Mouse (Mus musculus) cerebellum, adult 11-12 months (tissue): ENCODE results near the gene Nphp3.

ENCODE experiments used
- DNase-seq: peaks from one replicate; pipeline ENCODE4 v3.0.0; 2022

The Nphp3 gene

GRCm38 (mm10) chr9:104064571-104064970 lies 62.2 kb downstream of the Nphp3 start:
- DNase-seq, result no peak

GRCm38 (mm10) chr9:104070241-104070640 lies 67.9 kb downstream of the Nphp3 start:
- no peak for DNase-seq

GRCm38 (mm10) chr9:104070863-104071604 lies 68.7 kb downstream of the Nphp3 start:
- no peak for DNase-seq

- DNase-seq, result no peak
These were observed 73.5 kb downstream of the Nphp3 start for GRCm38 (mm10) chr9:104075808-104076207.

GRCm38 (mm10) chr9:104078780-104079179 lies 76.4 kb downstream of the Nphp3 start:
- no peak for DNase-seq

- no peak for DNase-seq
These were observed 77.0 kb downstream of the Nphp3 start for GRCm38 (mm10) chr9:104079379-104079778.

DNA sequence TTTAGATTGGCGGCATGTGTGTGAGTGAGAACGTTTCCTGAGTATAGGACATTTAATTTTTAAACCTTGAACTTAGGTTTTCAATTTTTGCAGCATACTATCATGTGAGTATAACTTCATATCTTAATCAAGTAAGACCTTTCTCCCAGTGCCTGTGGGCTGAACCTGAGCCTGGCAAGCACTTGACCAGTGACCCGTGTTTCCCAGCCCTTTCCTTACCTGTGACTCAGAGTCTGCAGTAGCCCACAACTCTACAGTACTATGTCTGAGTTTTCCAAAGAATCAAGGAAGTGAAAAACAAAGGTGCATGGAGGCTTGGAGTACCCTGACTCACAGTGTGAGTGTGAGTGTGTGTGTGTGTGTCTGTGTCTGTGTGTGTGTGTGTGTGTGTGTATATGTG lies 77.7 kb downstream of the Nphp3 start:
- DNase-seq, result no peak

GRCm38 (mm10) chr9:104085730-104086429 lies 83.5 kb downstream of the Nphp3 start:
- DNase-seq, result no peak

GRCm38 (mm10) chr9:104088555-104088954 lies 86.2 kb downstream of the Nphp3 start:
- no peak for DNase-seq

GRCm38 (mm10) chr9:104092945-104093344 lies 90.6 kb downstream of the Nphp3 start:
- no peak for DNase-seq
